ENCODE assay signal across 9 mouse cellular contexts in the genomic region with DNA sequence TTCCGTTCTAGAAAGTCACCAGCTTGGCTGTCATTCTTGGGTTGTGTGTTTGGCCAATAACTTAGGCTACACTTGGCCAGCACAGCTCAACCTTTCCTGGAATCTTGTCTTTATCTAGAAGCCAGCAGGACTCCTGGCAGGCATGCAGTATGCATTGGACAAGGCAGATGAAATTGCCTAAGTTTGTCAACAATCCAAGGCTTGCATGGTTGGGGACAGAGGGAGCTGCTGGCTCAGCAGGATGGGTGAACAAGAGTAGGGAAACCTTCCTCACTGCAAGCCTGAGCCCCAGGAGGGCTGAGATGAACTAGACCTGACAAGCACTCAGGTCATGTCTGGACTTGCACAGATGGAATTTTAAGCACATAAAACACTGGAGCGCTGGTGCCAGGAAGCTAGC.
A peak's percentile ranks its signal among the peaks of the same experiment; 100 is the strongest.
DNase-seq lines count a peak whose midpoint lies in the region; ATAC-seq and TF ChIP-seq lines count a peak whose summit lies in the region.
"Had no signal": no experiment of that assay in that cellular context is flagged by ENCODE, and none has a peak within 500 bp of the region (broad histone marks: within the 10 kb centered on the region; RNA-seq: fewer than 3 reads in every experiment).

No protein-coding gene starts in this region.

- no peaks in the 10 kb centered on the region for H3K36me3 ChIP-seq in liver, adult 2 months (ENCODE audit: control insufficient read depth, insufficient read depth, low read length)
- H3K36me3 ChIP-seq in lung, embryonic 15.5 days = no peaks in the 10 kb centered on the region
- H3K36me3 ChIP-seq in liver, embryonic 11.5 days (ENCODE audit: control insufficient read depth, insufficient read depth, low read length) = no peaks in the 10 kb centered on the region

- WGBS in liver, adult 2 months = 14% methylated on average over 2 of the region's 2 CpGs
- 60% methylated on average over 2 of the region's 2 CpGs for WGBS in lung, embryonic 15.5 days
- WGBS in liver, embryonic 11.5 days = 83% methylated on average over 2 of the region's 2 CpGs

- H3K79me2 ChIP-seq in liver, adult 2 months (ENCODE audit: control insufficient read depth, insufficient read depth, low read length) = no peaks in the 10 kb centered on the region

- peaks cover 30% of the 10 kb centered on the region for H3K4me1 ChIP-seq in liver, adult 2 months (ENCODE audit: control insufficient read depth, insufficient read depth, low read length)
- H3K4me1 ChIP-seq in lung, embryonic 15.5 days = peaks cover 24% of the 10 kb centered on the region
- peaks cover 2% of the 10 kb centered on the region; the same call in 1 of the 2 replicates for H3K4me1 ChIP-seq in liver, embryonic 11.5 days (replicated peaks; ENCODE audit: control insufficient read depth, insufficient read depth, low read length)

- ATAC-seq in lung, embryonic 15.5 days (ENCODE audit: borderline replicate concordance, extremely low read depth, low FRiP score, low TSS enrichment) = no peak
- ATAC-seq in liver, embryonic 11.5 days (replicated peaks; ENCODE audit: low FRiP score) = no peak

- TF ChIP-seq CTCF in liver, adult 2 months (IDR thresholded peaks at IDR 0.05; ENCODE audit: low read depth, low read length) = no peak

- no peak overlapping the region for H3K9ac ChIP-seq in liver, adult 2 months (ENCODE audit: low read depth, low read length)
- H3K9ac ChIP-seq in lung, embryonic 15.5 days = no peak overlapping the region
- H3K9ac ChIP-seq in liver, embryonic 11.5 days (ENCODE audit: low read depth, low read length) = no peak overlapping the region

- no peaks in the 10 kb centered on the region for H3K9me3 ChIP-seq in lung, embryonic 15.5 days
- H3K9me3 ChIP-seq in liver, embryonic 11.5 days (ENCODE audit: control insufficient read depth, low read length) = no peaks in the 10 kb centered on the region

- DNase-seq in liver, adult 2 months (ENCODE audit: extremely low read depth, low read depth, low spot score) = peak; percentile 99
- DNase-seq in liver = no peak
- peak; percentile 32 for DNase-seq in cerebellum, adult 11 months
- peak; percentile 80 for DNase-seq in gastrocnemius, postnatal 25 days
- no peak for DNase-seq in spleen, adult 12 weeks (ENCODE audit: low spot score)
- no peak for DNase-seq in embryo, embryonic 10 days (ENCODE audit: low spot score)
- DNase-seq in liver, embryonic 11.5 days (ENCODE audit: low spot score) = no peak

- peak overlapping the region; percentile 66 for H3K27ac ChIP-seq in liver, adult 2 months (replicated peaks; ENCODE audit: insufficient read depth, low read depth, low read length)
- peak overlapping the region; percentile 20; the same call in 1 of the 2 replicates for H3K27ac ChIP-seq in lung, embryonic 15.5 days
- H3K27ac ChIP-seq in liver, embryonic 11.5 days (ENCODE audit: low read depth, low read length) = no peak overlapping the region
- H3K27ac ChIP-seq: macrophage had no signal

- no peak overlapping the region for H3K4me3 ChIP-seq in liver, adult 2 months (ENCODE audit: insufficient read depth, low read depth, low read length)
- no peak overlapping the region for H3K4me3 ChIP-seq in lung, embryonic 15.5 days
- no peak overlapping the region for H3K4me3 ChIP-seq in liver, embryonic 11.5 days (ENCODE audit: low read depth, low read length)

- H3K27me3 ChIP-seq in liver, adult 2 months (ENCODE audit: control insufficient read depth, insufficient read depth, low read length) = no peaks in the 10 kb centered on the region
- 0 out of 2 replicates have a peak, but pooled peaks cover under 1% of the 10 kb centered on the region for H3K27me3 ChIP-seq in lung, embryonic 15.5 days
- H3K27me3 ChIP-seq in liver, embryonic 11.5 days (replicated peaks; ENCODE audit: control insufficient read depth, insufficient read depth, low read length) = no peaks in the 10 kb centered on the region

- no peak overlapping the region for H3K4me2 ChIP-seq in lung, embryonic 15.5 days
- H3K4me2 ChIP-seq in liver, embryonic 11.5 days = no peak overlapping the region

- no peak for TF ChIP-seq POLR2A in liver, adult 2 months (IDR thresholded peaks at IDR 0.05; ENCODE audit: extremely low read depth, insufficient read depth, low read length)

Comparison
In these comparisons a context has a peak if more than half of its experiments do, and no peak if none do; other contexts are left out.
1. DNase-seq: peak in liver, adult 2 months (single experiment), cerebellum, adult 11 months (single experiment) and gastrocnemius, postnatal 25 days (single experiment); none in liver (single experiment), spleen, adult 12 weeks (single experiment), embryo, embryonic 10 days (single experiment) and liver, embryonic 11.5 days (single experiment).